Mouse (Mus musculus) heart, adult 18-20 months (tissue): ENCODE results near the gene 1700019D03Rik. TPM values are rescaled to one million over a fixed set of nuclear protein-coding genes. Genes with fewer than 3 reads are reported as not detected.
"Not testable (repeated sequence)": the region's sequence is repeated elsewhere in the genome, so short reads cannot be mapped to it uniquely, and the experiment has no call there.

ENCODE experiments used
- DNase-seq, 2 experiments: peaks; one replicate each; pipeline ENCODE4 v3.0.0; 2021 to 2022; ENCODE audit warnings: mixed read lengths in 1 of 2
- total RNA-seq, 2 experiments: library from RNA; stranded (reverse); gene quantifications; 2 replicates each; pipeline ENCODE4 v1.2.3; 2021

The 1700019D03Rik gene
- total RNA-seq, 2 experiments from 2014 or later, result 1.1 TPM

- no peak for DNase-seq
These were observed 65.5 kb downstream of the 1700019D03Rik start for GRCm38 (mm10) chr1:52954456-52954855.

- no peak for DNase-seq
These were observed 66.4 kb downstream of the 1700019D03Rik start for GRCm38 (mm10) chr1:52953548-52953947.

GRCm38 (mm10) chr1:52952551-52953397 lies 67.2 kb downstream of the 1700019D03Rik start:
- DNase-seq, result peak; percentile 23 to 33

GRCm38 (mm10) chr1:52952143-52952542 lies 67.8 kb downstream of the 1700019D03Rik start:
- peak; percentile 10 to 33 for DNase-seq

- DNase-seq, result no peak
These were observed 68.7 kb downstream of the 1700019D03Rik start for GRCm38 (mm10) chr1:52951146-52951868.

GRCm38 (mm10) chr1:52947895-52948294 lies 72.1 kb downstream of the 1700019D03Rik start:
- DNase-seq, result no peak

GRCm38 (mm10) chr1:52939021-52939420 lies 81.0 kb downstream of the 1700019D03Rik start:
- DNase-seq, result no peak

GRCm38 (mm10) chr1:52934494-52934893 lies 85.5 kb downstream of the 1700019D03Rik start:
- DNase-seq, result no peak

- DNase-seq, result not testable (repeated sequence)
These were observed 95.5 kb downstream of the 1700019D03Rik start for GRCm38 (mm10) chr1:52924482-52924881.

- not testable (repeated sequence) for DNase-seq
These were observed 101.1 kb downstream of the 1700019D03Rik start for GRCm38 (mm10) chr1:52918897-52919296.

GRCm38 (mm10) chr1:52916655-52917054 lies 103.3 kb downstream of the 1700019D03Rik start:
- DNase-seq, result no peak

GRCm38 (mm10) chr1:52909783-52910182 lies 110.2 kb downstream of the 1700019D03Rik start:
- DNase-seq, result no peak

GRCm38 (mm10) chr1:52884208-52884607 lies 135.8 kb downstream of the 1700019D03Rik start:
- DNase-seq, result peak in 1 of 2 experiments; percentile 17

Other genes starting within 250 kb of the 1700019D03Rik start
- gene Inpp1, start 202.5 kb downstream of the 1700019D03Rik start, total RNA-seq, result 10 to 100 TPM; 16.3 to 16.8 TPM
- gene Hibch, start 175.2 kb downstream of the 1700019D03Rik start, total RNA-seq, result 10 to 100 TPM; 86.2 to 91.2 TPM
- gene Mstn, start 41.5 kb upstream of the 1700019D03Rik start, total RNA-seq, result under 1 TPM; 0.30 to 0.39 TPM
- gene 1700019A02Rik, start 167.5 kb upstream of the 1700019D03Rik start, total RNA-seq, result not detected